Mouse (Mus musculus) heart, postnatal 0 days (tissue): ENCODE measurements at regions not wholly inside any gene's neighbourhood (a gene's known extent, or its start where the extent isn't known, plus 50 kb on each side); places are given as distances from the start of the nearest gene placed in this dataset.

ENCODE experiments used
- CTCF ChIP-seq: IDR thresholded peaks from 2 replicates; pipeline ENCODE4 v1.5.1; 2016; ENCODE audit warnings: antibody characterized with exemption, control low read depth, low read depth
- EP300 ChIP-seq: IDR thresholded peaks from 2 replicates; pipeline ENCODE4 v1.6.1; 2016; ENCODE audit warnings: antibody characterized with exemption, low read depth

DNA sequence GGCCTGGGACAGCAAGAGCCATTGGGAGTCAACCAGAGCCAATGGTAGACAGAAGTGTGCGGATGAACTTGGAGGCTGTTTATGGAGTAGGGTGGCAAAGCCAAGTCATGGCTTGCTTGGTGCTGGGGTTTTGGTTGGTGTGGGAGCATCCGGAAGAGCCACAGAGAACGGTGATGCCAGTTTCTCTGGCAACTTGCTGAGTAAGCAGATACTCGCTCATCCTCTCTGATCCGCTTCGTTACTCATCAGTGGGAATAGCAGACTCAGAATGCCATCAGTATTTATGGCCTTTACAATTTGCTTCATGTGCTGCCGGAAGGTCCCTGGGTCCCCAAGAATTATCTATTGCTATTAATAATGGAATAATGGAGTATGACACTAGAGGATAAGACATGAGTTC is 1202.9 kb upstream of the A1bg start:
- TF ChIP-seq CTCF (no peak), EP300 (no peak)
